Mouse (Mus musculus) embryo, embryonic 11 days (tissue): Measurements from ENCODE around the gene Celf2.
A peak's percentile ranks its signal among the peaks of the same experiment; 100 is the strongest.

ENCODE experiments used
- DNase-seq: peaks from one replicate; pipeline ENCODE4 v3.0.0-alpha.2; 2015

Gene Celf2

DNA sequence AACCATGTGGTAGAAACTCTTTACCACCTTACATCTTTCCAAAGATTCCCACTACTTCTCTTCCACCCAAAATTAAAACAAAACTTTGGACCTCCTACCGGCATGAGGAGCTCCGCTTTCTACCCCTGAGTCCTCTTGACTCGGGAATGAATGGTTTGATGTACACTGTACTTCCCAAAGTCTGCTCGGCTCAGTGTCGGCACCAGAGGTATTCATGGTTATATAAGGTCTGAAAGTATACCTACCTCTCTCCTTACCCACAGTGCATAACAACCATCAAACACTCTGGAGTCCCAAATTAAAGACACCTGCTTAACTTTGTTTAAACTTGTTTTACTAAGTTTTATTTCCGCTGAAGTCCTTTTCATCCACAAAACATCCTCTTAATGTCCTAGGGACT is 679.3 kb downstream of the Celf2 start:
- DNase-seq = no peak

DNA sequence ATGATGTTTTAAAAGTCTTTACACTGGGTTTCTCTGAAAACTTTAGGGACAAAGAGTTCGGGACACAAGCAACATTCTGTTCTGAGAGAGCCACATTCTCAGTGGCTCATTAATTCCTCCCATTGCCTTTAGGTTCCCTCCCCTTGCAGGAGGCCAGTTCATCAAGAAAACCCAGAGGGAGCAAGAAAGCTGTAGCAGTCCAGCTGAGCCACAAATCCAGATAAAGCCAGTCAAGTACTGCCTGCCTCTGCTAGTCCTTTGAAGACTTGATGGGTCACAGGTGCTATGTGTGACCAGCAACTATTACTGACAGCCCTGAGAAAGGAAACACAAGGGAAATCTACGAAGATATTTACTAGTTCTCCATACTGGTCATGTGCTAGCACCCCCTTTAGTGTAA is 681.8 kb downstream of the Celf2 start:
- peak; percentile 37 for DNase-seq

DNA sequence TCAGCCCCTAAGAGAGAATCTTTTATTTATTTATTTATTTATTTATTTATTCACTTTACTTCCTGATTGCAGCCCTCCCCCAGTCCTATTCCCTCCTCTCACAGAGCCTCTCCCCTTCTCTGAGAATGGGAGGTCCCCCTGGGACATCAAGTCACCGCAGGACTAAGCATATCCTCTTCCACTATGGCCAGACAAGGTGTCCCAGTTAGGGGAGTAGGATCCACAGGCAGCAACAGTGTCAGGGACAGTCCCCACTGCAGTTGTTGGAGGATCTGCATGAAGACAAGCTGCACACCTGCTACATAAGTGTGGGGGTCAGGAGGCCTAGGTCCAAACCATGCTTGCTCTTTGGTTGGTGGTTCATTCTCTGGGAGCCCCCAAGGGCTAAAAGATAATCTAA is 686.3 kb downstream of the Celf2 start:
- DNase-seq = no peak

DNA sequence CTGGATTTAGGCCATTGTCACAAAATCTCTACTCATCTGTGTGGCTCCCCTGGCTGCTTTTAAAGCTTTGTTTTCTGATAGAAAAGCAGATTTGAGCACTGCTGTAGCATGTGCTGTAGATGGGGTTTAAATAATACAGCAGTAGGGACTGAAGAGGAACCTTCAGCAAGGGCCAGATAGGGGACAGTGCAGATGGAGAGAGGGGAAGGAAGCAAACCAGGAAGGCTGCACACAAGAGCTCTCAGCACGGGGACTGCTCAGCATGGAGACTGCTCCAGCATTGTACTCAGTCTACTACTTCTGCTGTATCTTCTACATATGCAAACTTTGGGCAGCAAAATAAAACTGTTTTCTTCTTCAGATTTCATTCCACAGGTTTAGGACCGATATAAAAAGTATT is 687.8 kb downstream of the Celf2 start:
- DNase-seq = no peak

DNA sequence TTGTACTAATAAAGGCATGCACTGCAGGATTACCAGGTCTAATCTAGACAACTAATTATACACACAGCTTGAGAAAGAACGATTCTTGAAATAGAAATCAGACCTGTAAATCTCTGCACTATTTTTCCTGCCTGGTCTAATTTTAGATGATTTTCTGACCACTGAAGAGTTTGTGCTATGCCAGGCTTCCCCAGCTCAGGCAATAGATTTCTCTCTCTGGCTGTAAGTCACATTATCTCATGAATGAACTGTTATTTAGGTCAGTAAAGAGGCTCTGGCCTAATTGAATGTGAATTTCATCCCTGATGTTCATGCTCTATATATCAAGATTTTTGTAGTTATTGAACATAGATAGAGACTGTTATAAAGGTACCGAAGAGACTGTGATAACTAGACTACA is 694.1 kb downstream of the Celf2 start:
- no peak for DNase-seq

DNA sequence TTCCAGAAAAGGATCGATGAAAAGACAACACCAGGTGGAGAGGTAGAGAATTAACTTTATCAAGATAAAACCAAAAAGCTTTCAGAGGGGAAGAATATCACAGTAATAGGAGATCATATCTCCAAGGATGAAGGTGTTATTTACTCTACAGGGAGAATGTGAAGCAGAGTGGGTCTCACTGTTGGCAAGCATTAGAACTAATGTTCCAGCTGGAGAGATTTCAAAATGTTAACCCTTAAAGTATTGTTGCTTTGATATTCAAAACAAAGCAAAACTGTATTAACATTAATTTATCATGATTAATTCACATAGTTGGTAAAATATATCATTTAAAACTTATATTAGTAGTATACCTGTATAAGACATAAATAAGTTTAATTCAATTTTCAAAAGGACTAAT is 700.6 kb downstream of the Celf2 start:
- DNase-seq = no peak

DNA sequence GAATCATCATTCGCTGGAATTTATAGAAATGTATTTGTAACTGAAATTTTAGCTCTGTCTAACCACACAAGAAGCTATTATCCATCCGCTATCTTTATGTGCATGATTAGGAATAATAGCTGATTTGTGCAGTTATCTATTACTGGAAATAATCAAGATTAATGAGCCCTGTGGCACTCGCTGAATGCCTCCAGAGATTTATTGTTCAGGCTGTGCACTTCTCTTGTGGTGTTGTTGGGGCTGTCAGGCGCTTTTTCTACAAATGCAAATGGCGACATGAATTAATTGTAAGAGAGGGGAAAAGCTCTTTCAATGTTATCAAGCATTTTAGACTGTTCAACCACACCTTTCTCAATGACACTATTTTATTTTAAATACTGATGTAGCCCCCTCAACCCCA is 712.6 kb downstream of the Celf2 start:
- DNase-seq = peak; percentile 47

DNA sequence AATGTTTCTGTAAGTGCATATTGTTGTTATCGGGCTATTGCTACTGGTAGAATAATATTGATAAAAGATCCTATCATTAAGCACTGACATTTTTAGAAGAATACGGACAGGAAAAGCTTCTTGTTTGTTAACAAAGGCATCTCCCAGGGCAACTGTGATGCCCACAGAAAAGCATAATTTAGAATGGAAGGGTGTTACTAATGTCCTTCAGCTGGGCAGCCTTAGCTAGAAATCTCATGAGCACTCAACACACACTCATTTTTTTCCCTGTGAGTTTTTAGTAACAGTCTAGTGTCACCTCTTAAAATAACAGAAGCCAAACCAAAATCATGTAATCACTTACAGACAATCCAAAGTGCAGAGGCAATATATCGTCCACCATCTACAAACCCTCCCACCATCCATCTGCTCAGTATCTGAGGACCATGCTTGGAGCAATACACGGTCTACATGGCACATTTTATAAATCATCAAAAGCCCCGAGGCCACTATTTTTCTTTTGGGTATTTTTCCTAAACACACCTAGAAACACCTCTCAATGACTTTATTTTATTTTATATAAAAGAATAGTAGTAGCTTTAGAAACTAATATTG is 713.3 kb downstream of the Celf2 start:
- DNase-seq = peak; percentile 21

DNA sequence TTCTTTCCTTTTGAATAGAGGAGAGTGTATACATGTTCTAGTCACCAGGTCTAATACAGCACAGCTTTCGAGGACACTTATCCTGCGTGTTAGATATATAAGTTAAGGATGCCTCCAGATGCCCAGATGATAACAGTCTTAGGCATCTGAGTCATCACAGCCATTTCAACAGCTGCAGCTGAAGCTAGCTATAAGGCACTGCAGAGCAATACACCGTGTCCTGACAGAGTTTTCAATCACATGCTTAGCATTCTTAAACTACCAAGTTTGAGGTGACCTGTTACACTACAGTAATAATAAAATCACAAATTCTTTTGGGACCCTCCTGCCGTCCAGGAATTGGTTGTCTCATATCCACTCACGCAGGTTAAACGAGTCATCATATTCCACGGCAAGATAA is 714.5 kb downstream of the Celf2 start:
- no peak for DNase-seq

DNA sequence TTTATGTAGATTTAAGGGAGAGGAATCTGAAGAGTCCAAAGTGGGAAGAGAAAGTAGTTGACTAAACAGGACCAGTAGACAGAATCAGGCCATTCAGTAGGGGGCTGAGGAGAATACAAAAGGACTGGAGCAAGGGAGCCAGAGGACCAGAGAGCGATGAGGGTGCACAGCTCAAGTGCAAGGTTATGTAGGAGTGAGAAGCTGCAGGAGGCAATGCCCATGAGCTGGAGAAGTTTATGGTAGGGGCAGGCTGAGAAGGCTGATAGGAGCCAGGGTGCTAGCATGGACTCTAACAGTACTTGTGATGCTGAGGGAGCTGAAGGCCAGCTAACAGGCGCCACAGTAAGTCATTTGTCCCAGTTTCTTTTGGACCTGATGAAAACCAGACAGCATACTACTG is 718.5 kb downstream of the Celf2 start:
- no peak for DNase-seq

DNA sequence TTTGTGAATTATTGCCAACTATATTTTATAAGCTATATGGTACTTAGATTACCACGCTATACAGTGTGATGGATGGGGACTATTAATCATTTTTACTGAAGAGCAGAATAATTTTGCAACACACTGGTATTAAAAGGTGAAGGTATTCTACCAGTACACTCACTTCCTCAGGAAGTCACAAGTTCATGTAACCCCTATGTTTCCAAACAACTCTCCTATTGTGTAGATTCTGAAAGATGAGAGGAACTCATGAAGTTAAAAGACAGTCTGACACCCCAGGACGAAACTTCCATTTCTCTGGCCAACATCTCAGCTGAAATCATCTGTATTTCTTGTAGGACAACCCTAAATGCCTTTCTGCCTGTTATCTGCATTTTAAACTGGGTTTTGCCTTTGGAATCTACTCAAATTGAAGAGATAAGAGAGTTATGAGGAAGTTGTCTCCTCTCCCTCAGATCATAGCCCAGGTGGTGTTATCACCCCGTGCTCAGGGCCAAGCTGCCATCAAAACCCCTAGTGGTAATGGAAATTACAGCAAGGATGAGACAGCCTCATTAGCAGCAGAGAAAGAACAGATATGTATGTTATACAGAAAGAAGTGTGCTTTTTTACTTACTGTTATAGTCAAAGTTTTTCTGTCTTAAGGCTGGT is 722.7 kb downstream of the Celf2 start:
- DNase-seq = peak; percentile 12

DNA sequence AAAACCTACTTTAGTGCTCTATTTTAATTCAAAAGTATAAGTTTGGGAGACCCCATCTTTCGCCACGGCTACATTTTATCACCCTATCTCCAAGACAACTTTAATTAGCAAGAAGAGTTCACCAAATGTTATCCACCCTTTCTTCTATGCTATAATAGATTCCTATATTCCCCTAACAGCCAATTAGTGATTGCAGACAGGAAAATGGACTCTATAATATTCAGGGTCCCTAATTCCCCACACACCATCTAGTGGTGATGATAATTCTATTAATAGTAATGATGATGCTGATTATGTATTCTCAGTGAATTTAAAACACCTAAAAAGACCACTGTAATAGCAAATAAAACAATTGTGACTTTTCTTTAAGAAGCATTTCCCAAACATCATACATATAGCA is 739.1 kb downstream of the Celf2 start:
- no peak for DNase-seq

DNA sequence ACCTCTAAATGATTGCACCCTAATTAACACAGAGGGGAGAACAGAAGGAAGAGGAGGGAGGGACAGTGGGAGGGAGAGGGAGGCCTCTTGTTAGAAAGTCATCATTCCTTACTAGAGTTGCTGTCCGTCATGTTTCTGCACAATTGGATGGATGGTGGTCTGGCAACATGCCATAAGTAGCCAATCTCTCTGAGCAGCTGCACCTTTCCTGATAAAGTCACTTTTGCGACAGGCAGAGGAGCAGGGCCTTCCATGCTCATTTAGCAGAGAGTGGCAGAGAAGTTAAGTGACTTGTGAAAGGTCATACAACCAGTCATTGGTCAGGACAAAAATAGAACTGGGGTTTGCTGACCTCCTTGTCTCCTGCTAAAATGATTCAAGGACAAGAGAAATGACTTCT is 747.0 kb downstream of the Celf2 start:
- no peak for DNase-seq

DNA sequence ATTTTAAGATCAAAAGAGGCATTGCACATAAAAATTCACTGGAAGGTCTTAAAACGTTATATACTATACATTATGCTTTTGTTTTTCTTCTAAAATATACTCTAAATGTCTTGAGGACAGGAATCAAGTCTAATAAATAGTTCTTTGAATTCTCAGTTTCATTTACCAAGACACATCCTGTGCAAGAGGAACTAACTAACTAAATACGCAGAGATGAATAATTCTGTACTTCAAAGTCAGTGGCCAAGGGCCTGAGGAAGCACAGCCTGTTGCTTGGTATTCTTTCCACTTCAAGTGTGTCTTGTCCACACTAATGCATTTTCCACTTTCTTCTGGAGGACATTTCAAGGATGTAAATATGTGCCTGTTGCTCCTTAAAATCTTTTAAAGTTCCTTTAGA is 766.2 kb downstream of the Celf2 start:
- no peak for DNase-seq

DNA sequence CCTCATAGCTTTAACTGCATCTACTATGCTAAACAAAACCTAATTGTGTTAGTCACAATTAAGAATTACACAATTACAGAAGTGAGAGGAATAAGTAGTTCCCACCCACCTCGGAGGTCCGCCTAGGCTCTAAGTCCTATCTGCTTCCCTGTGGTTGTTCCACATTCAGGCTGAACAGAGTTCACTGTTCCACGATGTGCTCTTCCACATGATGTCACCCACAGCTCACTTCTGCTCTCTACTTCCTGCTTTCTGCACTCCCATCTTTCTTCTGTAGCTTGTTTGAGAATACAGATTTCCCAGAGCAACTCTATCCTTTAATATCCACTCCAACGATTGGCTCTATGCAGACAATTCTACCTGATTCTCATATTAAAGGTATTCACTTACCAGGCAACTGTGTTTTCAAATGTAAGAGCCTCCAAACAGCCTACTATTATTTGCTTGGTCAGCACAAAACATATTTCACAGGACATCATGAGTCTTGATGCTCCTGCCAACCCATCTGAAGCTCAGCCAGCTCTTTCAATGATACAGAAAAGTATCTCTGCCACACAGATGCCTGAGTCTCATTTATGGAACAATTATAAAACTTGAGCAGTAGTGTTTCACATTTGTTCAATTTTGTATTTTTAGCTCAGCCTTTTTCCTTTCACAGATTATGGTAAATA is 769.2 kb downstream of the Celf2 start:
- DNase-seq = no peak

DNA sequence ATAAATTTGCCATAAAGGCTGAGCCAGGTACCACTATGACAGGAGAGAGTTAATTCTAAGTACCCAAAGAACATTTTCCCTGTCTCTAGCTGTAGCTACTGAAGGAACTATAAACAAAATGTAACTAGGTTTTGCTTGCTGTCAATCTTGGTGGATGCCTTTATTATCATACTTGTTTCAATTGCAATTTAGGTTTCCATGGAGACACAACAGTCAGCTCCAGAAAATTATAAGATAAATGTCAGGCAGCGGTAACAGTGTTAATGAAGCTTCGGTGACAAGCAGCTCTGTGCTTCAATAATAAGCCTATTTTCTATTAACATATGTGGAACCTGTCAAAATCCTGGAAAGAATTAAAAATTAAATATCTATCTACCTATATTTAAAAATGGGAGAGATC is 777.3 kb downstream of the Celf2 start:
- DNase-seq = no peak

DNA sequence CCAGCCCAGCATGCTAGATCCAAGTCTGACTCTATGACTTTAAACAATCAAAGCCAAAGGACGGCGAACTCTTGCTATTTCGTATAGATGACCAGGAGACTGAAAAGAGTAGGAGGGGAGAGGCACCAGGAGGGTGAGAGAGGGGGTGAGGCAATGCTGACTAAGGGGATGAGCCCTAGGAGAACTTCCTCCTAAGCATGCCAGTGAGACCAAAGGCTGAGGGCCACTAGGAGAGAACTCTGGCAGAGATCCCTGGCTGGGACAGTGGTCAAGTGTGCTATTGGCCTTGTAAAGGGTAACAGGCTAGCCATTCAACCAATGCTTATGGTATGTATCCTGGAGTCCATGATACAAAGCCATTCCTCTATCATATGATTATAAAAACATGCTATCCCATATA is 778.5 kb downstream of the Celf2 start:
- DNase-seq = no peak

DNA sequence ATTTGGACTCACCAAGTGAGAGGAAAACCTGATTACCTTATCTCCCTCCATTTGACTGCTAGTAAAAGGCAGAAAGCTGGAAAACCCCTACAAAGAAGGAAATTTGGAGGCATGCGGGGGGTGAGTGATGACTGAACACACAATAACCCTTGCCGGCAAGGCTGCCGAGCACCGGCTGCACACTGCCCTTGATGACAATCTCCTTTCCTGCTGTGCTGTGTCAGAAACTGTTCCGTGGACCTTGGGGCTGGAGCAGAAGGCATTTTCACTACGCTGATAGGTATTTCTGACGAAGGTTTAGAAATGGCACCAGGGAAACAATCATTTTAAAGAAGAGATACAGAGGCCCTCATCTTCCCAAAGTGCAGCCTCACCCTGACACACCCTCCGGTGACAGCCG is 779.4 kb downstream of the Celf2 start:
- DNase-seq = peak; percentile 16

DNA sequence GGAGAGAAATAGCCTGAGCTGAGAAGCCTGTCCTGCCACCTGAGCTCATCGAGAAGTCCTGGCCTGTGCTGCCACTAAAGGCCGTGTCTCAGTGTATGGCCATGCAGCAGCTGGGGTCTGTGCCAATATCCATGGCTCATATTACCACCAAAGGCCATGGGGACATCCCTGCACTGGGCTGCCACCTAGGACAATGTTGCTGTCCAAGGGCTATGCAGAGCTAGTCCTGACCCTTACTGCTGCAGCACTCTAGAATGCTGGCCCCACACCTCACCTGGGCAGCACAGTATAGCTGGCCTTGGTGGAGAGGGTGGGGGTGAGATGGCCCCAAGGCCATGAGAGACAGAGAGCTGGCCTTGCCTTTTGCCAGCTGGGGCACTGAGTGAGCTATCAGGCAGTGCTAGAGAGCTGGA is 780.5 kb downstream of the Celf2 start:
- no peak for DNase-seq

DNA sequence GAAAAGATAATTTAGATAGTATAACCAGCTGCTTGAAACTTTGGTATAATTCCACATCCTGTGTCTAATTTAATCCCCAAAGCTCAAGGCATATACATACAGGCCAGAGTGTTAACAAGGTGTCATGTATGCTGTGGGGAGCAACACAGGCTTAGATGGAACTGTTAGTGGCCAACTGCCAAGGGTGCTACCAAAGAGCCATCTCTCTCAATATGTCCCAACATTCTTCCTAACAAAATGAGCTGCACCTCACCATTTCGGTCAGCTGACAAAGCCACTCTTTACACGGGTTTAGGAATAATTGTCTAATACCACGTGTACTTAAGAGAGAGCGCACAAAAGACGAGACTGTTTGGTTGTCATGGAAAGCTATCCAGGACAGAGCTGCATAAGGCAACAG is 782.0 kb downstream of the Celf2 start:
- DNase-seq = no peak

DNA sequence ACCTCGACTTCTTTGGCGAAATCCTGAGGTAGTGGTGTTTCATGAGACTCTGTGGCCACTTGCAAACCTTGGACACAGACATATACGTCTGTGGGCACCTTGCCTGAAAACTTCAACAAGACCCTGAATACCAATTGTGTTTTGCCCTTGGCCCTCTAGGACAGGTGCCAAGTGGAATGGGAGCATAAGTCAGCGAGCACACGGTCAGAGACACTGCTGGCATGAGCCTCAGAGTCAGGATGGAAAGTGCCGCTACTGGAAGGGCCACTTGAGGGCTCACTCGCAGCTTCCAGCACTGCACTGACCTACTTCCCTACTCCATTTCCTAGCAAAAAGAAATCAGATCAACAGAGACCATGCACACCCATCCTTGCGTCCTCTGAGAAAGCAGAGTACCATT is 783.3 kb downstream of the Celf2 start:
- DNase-seq = peak; percentile 17

DNA sequence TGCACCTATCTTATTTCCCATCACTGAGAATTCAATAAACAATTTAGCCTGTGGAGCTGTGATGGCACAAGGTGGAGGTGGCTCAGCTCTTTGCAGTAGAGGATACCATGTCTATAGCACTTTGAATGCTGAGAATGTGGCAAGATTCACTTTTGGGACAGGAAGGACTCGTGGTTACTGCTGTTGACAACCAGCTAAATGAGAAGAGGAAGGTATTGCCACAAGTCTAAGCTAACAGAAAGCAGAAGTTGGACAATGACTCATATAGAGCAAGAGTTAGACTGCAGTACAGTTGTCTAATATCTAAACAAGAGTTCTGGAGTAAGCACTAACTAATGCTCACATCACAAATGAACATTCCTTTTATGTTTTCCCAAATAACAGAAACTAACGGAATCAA is 785.8 kb downstream of the Celf2 start:
- no peak for DNase-seq

DNA sequence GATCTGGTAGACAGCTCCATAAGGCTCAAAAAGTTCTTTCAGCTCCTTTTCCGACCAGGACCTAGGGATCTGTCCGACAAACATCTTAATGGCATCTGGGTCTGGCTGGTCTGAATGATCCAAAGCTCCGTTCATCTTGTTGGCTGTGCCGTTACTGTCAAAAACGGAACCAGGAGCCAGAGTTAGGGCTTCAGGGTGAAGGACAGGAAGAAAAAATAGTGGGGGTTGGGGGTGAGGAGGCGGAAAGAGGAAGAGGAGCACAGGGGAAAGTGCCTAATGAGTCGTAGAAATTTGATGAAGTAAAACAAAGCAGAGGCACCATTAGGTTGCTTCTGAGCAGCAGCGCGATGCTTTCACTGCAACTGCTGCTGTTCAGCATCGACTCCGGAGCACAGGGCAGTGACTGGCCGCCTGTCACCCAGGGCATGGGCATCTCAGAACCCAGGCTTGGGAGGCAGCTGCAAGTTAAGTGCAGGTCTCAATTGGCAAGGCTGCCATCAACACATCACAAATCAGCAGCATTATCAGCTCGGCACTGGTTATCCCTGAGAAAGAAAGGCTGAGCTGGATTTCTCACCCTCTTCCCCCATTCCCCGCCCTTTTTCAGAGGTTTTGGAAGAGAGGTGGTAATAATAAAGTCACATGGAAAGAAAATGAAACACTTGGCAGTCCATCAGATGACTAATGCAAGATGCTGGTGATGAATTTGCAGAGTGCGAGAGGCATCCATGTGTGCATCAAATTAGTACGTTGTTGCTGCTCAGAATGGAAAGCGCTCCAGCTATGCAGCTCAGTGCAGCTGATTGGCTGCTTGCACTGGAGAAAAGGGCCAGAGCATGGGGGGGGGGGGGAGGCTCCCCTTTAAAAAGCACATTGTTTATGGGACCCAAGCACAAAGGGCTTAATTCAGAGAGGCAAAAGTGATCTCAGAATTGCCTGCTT is 787.6 kb downstream of the Celf2 start:
- peak; percentile 63 for DNase-seq
